Mouse (Mus musculus) midbrain, embryonic 15.5 days (tissue): ENCODE results near the gene Smim27. TPM values are rescaled to one million over a fixed set of nuclear protein-coding genes. Genes with fewer than 3 reads are reported as not detected.
"Not testable (repeated sequence)": the region's sequence is repeated elsewhere in the genome, so short reads cannot be mapped to it uniquely, and the experiment has no call there.

ENCODE experiments used
- ATAC-seq: fragments of 200-750 bp; cut with Nextera tagmentation; replicated peaks from 2 replicates; pipeline ENCODE4 v1.8.0; 2017; ENCODE audit warnings: moderate TSS enrichment
- H3K27ac ChIP-seq: fragments of 300-500 bp; sonication (generic); 2 replicates; pipeline ENCODE4 v1.5.1; 2015; ENCODE audit warnings: mild to moderate bottlenecking, inconsistent platforms
- H3K27me3 ChIP-seq: fragments of 300-500 bp; sonication (generic); replicated peaks from 2 replicates; pipeline ENCODE4 v1.6.1; 2015; ENCODE audit warnings: inconsistent platforms
- H3K36me3 ChIP-seq: fragments of 300-500 bp; sonication (generic); replicated peaks from 2 replicates; pipeline ENCODE4 v1.6.1; 2015; ENCODE audit warnings: inconsistent platforms
- H3K4me1 ChIP-seq: fragments of 300-500 bp; sonication (generic); 2 replicates; pipeline ENCODE4 v1.6.1; 2015; ENCODE audit warnings: inconsistent platforms
- H3K4me2 ChIP-seq: fragments of 300-500 bp; sonication (generic); 2 replicates; pipeline ENCODE4 v1.6.1; 2015; ENCODE audit warnings: inconsistent platforms, mild to moderate bottlenecking, moderate library complexity
- H3K4me3 ChIP-seq: fragments of 300-500 bp; sonication (generic); 2 replicates; pipeline ENCODE4 v1.5.1; 2015; ENCODE audit warnings: mild to moderate bottlenecking, inconsistent platforms
- H3K9ac ChIP-seq: fragments of 300-500 bp; sonication (generic); 2 replicates; pipeline ENCODE4 v1.6.1; 2015; ENCODE audit warnings: mild to moderate bottlenecking, inconsistent platforms
- H3K9me3 ChIP-seq: fragments of 300-500 bp; sonication (generic); 2 replicates; pipeline ENCODE4 v1.6.1; 2016; ENCODE audit warnings: inconsistent platforms
- WGBS: fragments of 180-500 bp; shearing (Covaris S2); methylation state at CpG from one replicate; pipeline ENCODE4 v1.1.7; 2015; ENCODE audit warnings: mixed read lengths; 5-methylcytosine and 5-hydroxymethylcytosine counted together
- polyA plus RNA-seq: library from polyadenylated mRNA; unstranded; fragments of >200 nt; fragmentation: Nextera tagmentation; extraction: Ambion mirVana; gene quantifications from 2 replicates; pipeline ENCODE4 v1.2.1, GENCODE M21; 2015

Gene Smim27
- polyA plus RNA-seq, 1 experiment from 2014 or later = 12.5 TPM

- H3K4me2 ChIP-seq = peak overlapping the region; percentile 89
- WGBS = under 1% methylated on average over 50 of the region's 50 CpGs
These were observed 1.1 kb upstream of the Smim27 start for GRCm38 (mm10) chr4:40268204-40268813.

DNA sequence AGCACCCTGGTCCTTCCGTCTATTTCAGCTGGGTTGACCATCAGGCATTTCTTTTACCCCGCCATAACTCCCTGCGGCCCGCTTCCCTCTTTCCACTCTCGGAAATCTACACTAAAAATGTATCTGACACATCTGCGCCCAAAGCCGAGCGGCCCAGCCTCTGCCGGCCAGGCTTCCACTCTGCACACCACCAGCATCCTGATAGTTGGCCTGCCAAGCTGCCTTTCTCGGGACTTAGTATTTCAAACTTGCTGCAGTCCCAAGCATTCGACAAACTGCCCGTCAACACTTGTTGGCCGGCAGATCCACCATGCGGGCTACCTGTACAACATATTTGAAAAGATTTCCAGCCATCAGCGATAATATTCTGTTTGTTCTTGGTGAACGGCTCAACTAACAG lies 544 bp upstream of the Smim27 start:
- peak; percentile 10 for ATAC-seq
- WGBS = under 1% methylated on average over 16 of the region's 16 CpGs
- Histone ChIP-seq H3K4me1 (peaks cover 33% of the 10 kb centered on the region), H3K9ac (peak overlapping the region; percentile 84), H3K27ac (peak overlapping the region; percentile 97), H3K27me3 (no peaks in the 10 kb centered on the region), H3K9me3 (no peaks in the 10 kb centered on the region), H3K4me2 (peak overlapping the region; percentile 89), H3K36me3 (no peaks in the 10 kb centered on the region), H3K4me3 (peak overlapping the region; percentile 88)

More at GRCm38 (mm10) chr4:40268204-40268813, 1.1 kb upstream of the Smim27 start:
- peak overlapping the region; percentile 84 for H3K9ac ChIP-seq
- ATAC-seq = peak; percentile 85
- peak overlapping the region; percentile 97 for H3K27ac ChIP-seq
- H3K4me1 ChIP-seq = peaks cover 33% of the 10 kb centered on the region
- H3K9me3 ChIP-seq = no peaks in the 10 kb centered on the region
- H3K4me3 ChIP-seq = peak overlapping the region; percentile 88
- no peaks in the 10 kb centered on the region for H3K36me3 ChIP-seq
- no peaks in the 10 kb centered on the region for H3K27me3 ChIP-seq

GRCm38 (mm10) chr4:40278880-40279275 lies 9.5 kb downstream of the Smim27 start:
- Histone ChIP-seq H3K4me1 (peaks cover 12% of the 10 kb centered on the region), H3K9me3 (no peaks in the 10 kb centered on the region)
- peak; percentile 84 for ATAC-seq

GRCm38 (mm10) chr4:40279276-40279900 lies 10.0 kb downstream of the Smim27 start, which contains the start of gene Ndufb6:
Gene Ndufb6 (minus strand): TSS chr4:40279421.
- H3K27ac ChIP-seq = peak within 1 kb of the TSS; percentile 69
- peaks cover 12% of the 10 kb centered on the region for H3K4me1 ChIP-seq
- peak within 1 kb of the TSS; percentile 99 for H3K4me3 ChIP-seq
- ATAC-seq = peak; percentile 95
- peak within 1 kb of the TSS; percentile 89 for H3K4me2 ChIP-seq
- no peaks in the 10 kb centered on the region for H3K9me3 ChIP-seq
- no peaks in the 10 kb centered on the region for H3K27me3 ChIP-seq
- under 1% methylated on average over 36 of the region's 36 CpGs for WGBS
- H3K36me3 ChIP-seq = peaks cover 3% of the 10 kb centered on the region; the same call in 1 of the 2 replicates
- H3K9ac ChIP-seq = peak within 1 kb of the TSS; percentile 95

More at GRCm38 (mm10) chr4:40278880-40279275, 9.5 kb downstream of the Smim27 start:
- Histone ChIP-seq H3K27me3 (no peaks in the 10 kb centered on the region), H3K9ac (peak overlapping the region; percentile 95), H3K4me3 (peak overlapping the region; percentile 99), H3K4me2 (peak overlapping the region; percentile 89), H3K27ac (peak overlapping the region; percentile 69; the same call in 1 of the 2 replicates), H3K36me3 (peaks cover 3% of the 10 kb centered on the region; the same call in 1 of the 2 replicates)
- WGBS = under 1% methylated on average over 21 of the region's 21 CpGs

DNA sequence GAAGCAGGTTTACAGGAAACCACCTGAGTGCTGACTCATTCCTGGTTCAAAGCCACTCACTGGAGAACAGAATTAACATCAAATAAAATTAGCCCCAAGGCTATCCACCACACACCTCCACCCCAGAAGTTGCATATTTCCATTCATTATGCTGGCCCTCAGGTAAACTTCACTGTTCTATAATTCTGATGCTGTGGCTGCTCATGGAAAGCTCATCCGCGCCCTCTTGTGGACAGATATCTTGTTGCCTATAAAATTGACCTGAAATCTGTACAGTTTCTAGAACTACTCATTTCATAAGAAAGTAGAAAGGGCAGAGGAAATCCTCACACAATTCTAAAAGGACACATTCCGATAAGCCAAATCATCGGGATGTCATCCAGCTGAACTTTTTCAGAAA lies 16.2 kb downstream of the Smim27 start:
- no peaks in the 10 kb centered on the region for H3K36me3 ChIP-seq
- ATAC-seq = no peak
- H3K27me3 ChIP-seq = no peaks in the 10 kb centered on the region
- no peak overlapping the region for H3K9ac ChIP-seq
- H3K9me3 ChIP-seq = no peaks in the 10 kb centered on the region
- no peak overlapping the region for H3K27ac ChIP-seq
- no peak overlapping the region for H3K4me2 ChIP-seq
- H3K4me3 ChIP-seq = no peak overlapping the region
- H3K4me1 ChIP-seq = no peaks in the 10 kb centered on the region
- 20% methylated on average over 4 of the region's 4 CpGs for WGBS

DNA sequence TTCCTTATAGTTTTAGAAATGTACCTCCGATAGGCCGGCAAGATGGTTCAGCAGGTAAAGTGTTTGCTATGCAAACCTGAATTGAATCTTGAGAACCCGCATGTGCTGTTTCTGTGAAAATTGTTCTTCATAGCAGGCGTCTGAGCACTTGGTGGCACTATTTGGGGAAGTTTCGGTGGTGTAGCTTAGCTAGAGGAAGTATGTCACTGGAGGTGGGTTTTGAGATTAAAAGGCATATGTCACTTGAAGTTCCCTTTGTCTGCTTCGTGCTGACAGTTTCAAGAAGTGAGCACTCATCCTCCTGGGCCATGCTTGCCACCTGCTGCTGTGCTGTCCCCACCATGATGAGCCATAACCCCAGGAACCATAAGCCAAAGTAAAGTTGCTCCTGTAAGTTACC lies 18.0 kb downstream of the Smim27 start:
- 78% methylated on average over 6 of the region's 6 CpGs for WGBS
- Histone ChIP-seq H3K4me2 (no peak overlapping the region), H3K9me3 (no peaks in the 10 kb centered on the region), H3K36me3 (no peaks in the 10 kb centered on the region), H3K27ac (no peak overlapping the region), H3K4me1 (no peaks in the 10 kb centered on the region), H3K27me3 (no peaks in the 10 kb centered on the region), H3K4me3 (no peak overlapping the region), H3K9ac (no peak overlapping the region)
- no peak for ATAC-seq

DNA sequence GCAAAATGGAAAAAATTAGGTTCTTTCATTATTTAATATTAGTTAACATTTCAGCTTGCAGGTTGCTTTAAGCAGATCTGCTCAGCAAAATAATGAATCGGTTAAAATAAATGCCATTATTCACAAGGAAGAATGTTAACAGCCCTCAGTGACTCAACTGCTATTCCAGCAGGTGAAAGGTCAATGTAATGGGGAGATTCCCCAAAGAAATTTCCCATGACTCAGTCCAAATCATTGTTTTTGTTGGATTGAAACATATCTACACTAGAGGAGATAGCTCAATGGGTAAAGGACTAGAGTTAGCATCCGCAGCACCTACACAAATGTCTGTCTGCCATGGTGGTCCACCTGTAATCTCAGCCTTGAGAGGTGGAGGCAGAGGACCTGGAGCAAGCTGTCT lies 19.7 kb downstream of the Smim27 start:
- H3K27me3 ChIP-seq = no peaks in the 10 kb centered on the region
- no peak overlapping the region for H3K27ac ChIP-seq
- H3K9me3 ChIP-seq = no peaks in the 10 kb centered on the region
- ATAC-seq = no peak
- no peak overlapping the region for H3K9ac ChIP-seq
- no peak overlapping the region for H3K4me2 ChIP-seq
- WGBS = 87% methylated on average over 2 of the region's 2 CpGs
- H3K4me1 ChIP-seq = no peaks in the 10 kb centered on the region
- no peak overlapping the region for H3K4me3 ChIP-seq
- no peaks in the 10 kb centered on the region for H3K36me3 ChIP-seq

GRCm38 (mm10) chr4:40291511-40291910 lies 22.1 kb downstream of the Smim27 start:
- WGBS = 93% methylated on average over 11 of the region's 11 CpGs
- H3K4me1 ChIP-seq, H3K4me2 ChIP-seq, H3K27me3 ChIP-seq, H3K36me3 ChIP-seq, ATAC-seq, H3K9ac ChIP-seq, H3K4me3 ChIP-seq, H3K9me3 ChIP-seq, H3K27ac ChIP-seq: not testable (repeated sequence)

DNA sequence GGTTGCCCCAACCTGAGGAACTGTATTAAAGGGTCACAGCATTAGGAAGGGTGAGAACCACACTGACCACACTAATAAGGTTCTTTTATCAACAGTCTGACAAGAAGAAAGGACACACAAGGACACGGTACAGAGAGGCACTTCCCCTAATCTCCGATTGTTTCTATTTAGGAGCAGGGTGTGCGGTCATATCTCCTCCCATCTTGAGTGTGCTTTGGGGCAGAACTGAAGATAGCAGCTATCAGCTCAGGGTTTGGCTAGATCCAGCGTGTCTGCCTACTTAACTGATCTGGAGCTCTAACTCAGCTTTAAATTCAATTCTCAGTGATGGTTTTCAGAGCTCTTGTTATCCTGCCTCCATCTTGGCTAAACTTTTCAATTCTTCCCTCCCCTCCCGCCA lies 29.8 kb downstream of the Smim27 start:
- ATAC-seq = no peak
- no peak overlapping the region for H3K9ac ChIP-seq
- WGBS = 77% methylated on average over 5 of the region's 5 CpGs
- no peaks in the 10 kb centered on the region for H3K27me3 ChIP-seq
- H3K27ac ChIP-seq = no peak overlapping the region
- no peaks in the 10 kb centered on the region for H3K36me3 ChIP-seq
- no peaks in the 10 kb centered on the region for H3K9me3 ChIP-seq
- no peak overlapping the region for H3K4me2 ChIP-seq
- no peak overlapping the region for H3K4me3 ChIP-seq
- no peaks in the 10 kb centered on the region for H3K4me1 ChIP-seq

- Histone ChIP-seq H3K4me1 (no peaks in the 10 kb centered on the region), H3K9ac (no peak overlapping the region), H3K27me3 (no peaks in the 10 kb centered on the region), H3K36me3 (no peaks in the 10 kb centered on the region), H3K9me3 (no peaks in the 10 kb centered on the region), H3K27ac (no peak overlapping the region), H3K4me2 (peak overlapping the region; percentile 35), H3K4me3 (no peak overlapping the region)
- ATAC-seq = peak; percentile 85
- WGBS = 13% methylated on average over 16 of the region's 16 CpGs
These were observed 31.9 kb downstream of the Smim27 start for GRCm38 (mm10) chr4:40301076-40301789.

GRCm38 (mm10) chr4:40302445-40303125 lies 33.2 kb downstream of the Smim27 start:
- no peak overlapping the region for H3K4me3 ChIP-seq
- H3K36me3 ChIP-seq = no peaks in the 10 kb centered on the region
- ATAC-seq = no peak
- no peak overlapping the region for H3K9ac ChIP-seq
- no peaks in the 10 kb centered on the region for H3K9me3 ChIP-seq
- H3K4me2 ChIP-seq = no peak overlapping the region
- no peak overlapping the region for H3K27ac ChIP-seq
- WGBS = 89% methylated on average over 10 of the region's 10 CpGs
- H3K27me3 ChIP-seq = no peaks in the 10 kb centered on the region
- H3K4me1 ChIP-seq = no peaks in the 10 kb centered on the region

GRCm38 (mm10) chr4:40309682-40310081 lies 40.3 kb downstream of the Smim27 start:
- Histone ChIP-seq H3K27me3 (no peaks in the 10 kb centered on the region), H3K9me3 (no peaks in the 10 kb centered on the region)
- no peak for ATAC-seq

More at GRCm38 (mm10) chr4:40309682-40310081, 40.3 kb downstream of the Smim27 start:
- Histone ChIP-seq H3K4me2 (no peak overlapping the region), H3K36me3 (no peaks in the 10 kb centered on the region), H3K27ac (no peak overlapping the region), H3K4me3 (no peak overlapping the region), H3K4me1 (no peaks in the 10 kb centered on the region), H3K9ac (no peak overlapping the region)
